In genomic region chr12:14149022-14149842, GRCm38 (mm10) we compare ENCODE assay signal across 8 mouse cellular contexts. TPM values are rescaled to one million over a fixed set of nuclear protein-coding genes. Genes with fewer than 3 reads are reported as not detected.
DNase-seq lines count a peak whose midpoint lies in the region; ATAC-seq lines count a peak whose summit lies in the region.

No protein-coding gene starts in this region.

- H3K4me3 ChIP-seq in heart, embryonic 12.5 days = peak overlapping the region; percentile 75
- peak overlapping the region; percentile 73 for H3K4me3 ChIP-seq in midbrain, embryonic 15.5 days

- WGBS in heart, embryonic 12.5 days = 6% methylated on average over 27 of the region's 27 CpGs
- 10% methylated on average over 27 of the region's 27 CpGs for WGBS in midbrain, embryonic 15.5 days

- no peak overlapping the region for H3K27ac ChIP-seq in heart, embryonic 12.5 days (ENCODE audit: poor library complexity, severe bottlenecking)
- H3K27ac ChIP-seq in midbrain, embryonic 15.5 days = peak overlapping the region; percentile 85; the same call in 1 of the 2 replicates

- H3K4me1 ChIP-seq in heart, embryonic 12.5 days (replicated peaks) = peaks cover 10% of the 10 kb centered on the region; the same call in 1 of the 2 replicates
- H3K4me1 ChIP-seq in midbrain, embryonic 15.5 days = peaks cover 20% of the 10 kb centered on the region

- intact Hi-C loops in left cerebral cortex, postnatal 25 days (cut with DNase I) = no loop called here

- DNase-seq in kidney, adult 18-20 months = peak; percentile 15
- DNase-seq in kidney, postnatal 14 days = no peak
- DNase-seq in cerebellum, postnatal 25 days = peak; percentile 25 to 33
- peak; percentile 9 to 18 for DNase-seq in left cerebral cortex, postnatal 25 days (ENCODE audit: low spot score in 2 of 2)
- peak; percentile 6 for DNase-seq in urinary bladder, postnatal 25 days (ENCODE audit: low spot score)

- ATAC-seq in heart, embryonic 12.5 days (ENCODE audit: insufficient number of reproducible peaks, low FRiP score) = no peak
- ATAC-seq in midbrain, embryonic 15.5 days (replicated peaks) = no peak
- ATAC-seq in CD4-positive, CD25-positive, alpha-beta regulatory T cell, adult 4 months = no peak

- H3K4me2 ChIP-seq in heart, embryonic 12.5 days = peak overlapping the region; percentile 86
- peak overlapping the region; percentile 82 for H3K4me2 ChIP-seq in midbrain, embryonic 15.5 days

- no peaks in the 10 kb centered on the region for H3K36me3 ChIP-seq in heart, embryonic 12.5 days
- H3K36me3 ChIP-seq in midbrain, embryonic 15.5 days (replicated peaks) = no peaks in the 10 kb centered on the region

- H3K9me3 ChIP-seq in heart, embryonic 12.5 days (replicated peaks) = no peaks in the 10 kb centered on the region
- H3K9me3 ChIP-seq in midbrain, embryonic 15.5 days = no peaks in the 10 kb centered on the region

- H3K9ac ChIP-seq in heart, embryonic 12.5 days = peak overlapping the region; percentile 66
- H3K9ac ChIP-seq in midbrain, embryonic 15.5 days = peak overlapping the region; percentile 58

- H3K27me3 ChIP-seq in heart, embryonic 12.5 days (replicated peaks) = peaks cover 22% of the 10 kb centered on the region
- no peaks in the 10 kb centered on the region for H3K27me3 ChIP-seq in midbrain, embryonic 15.5 days (replicated peaks)

RNA-seq across cellular contexts. Expression of gene Fam84a, which starts 2.6 kb away (rescaled TPM):
- 1.8 and 2.3 TPM in 2 replicates for polyA plus RNA-seq in heart, embryonic 12.5 days (2016; fragmentation: Nextera tagmentation; extraction: Ambion mirVana)
- total RNA-seq in left cerebral cortex, postnatal 25 days (2021) = 10 to 100 TPM; 83.1 to 87.9 TPM
- 62.4 and 67.5 TPM in 2 replicates for polyA plus RNA-seq in midbrain, embryonic 15.5 days (2015; fragmentation: Nextera tagmentation; extraction: Ambion mirVana)
- polyA plus RNA-seq in CD4-positive, CD25-positive, alpha-beta regulatory T cell, adult 4 months (2017; shearing (Covaris generic)) = not detected

Comparison
In these comparisons a context has a peak if more than half of its experiments do, and no peak if none do; other contexts are left out.
1. RNA of gene Fam84a, which starts 2.6 kb away (polyA plus RNA-seq): 62.4 to 67.5 TPM in midbrain, embryonic 15.5 days; 1.8 to 2.3 TPM in heart, embryonic 12.5 days and not detected in CD4-positive, CD25-positive, alpha-beta regulatory T cell, adult 4 months; every median in the first group is over 10 times any median in the second.